Mouse (Mus musculus): ENCODE measurements around the gene P3h2.
A peak's percentile ranks its signal among the peaks of the same experiment; 100 is the strongest.

P3h2 gene

GRCm38 (mm10) chr16:26065060-26065459, 40.5 kb downstream of the P3h2 start:
- no peak for DNase-seq

- no peak for DNase-seq
Measured at GRCm38 (mm10) chr16:26060239-26061085, 45.1 kb downstream of the P3h2 start.

GRCm38 (mm10) chr16:26053631-26054030, 52.0 kb downstream of the P3h2 start:
- DNase-seq: no peak

GRCm38 (mm10) chr16:26049393-26050087, 56.0 kb downstream of the P3h2 start:
- DNase-seq: no peak

- DNase-seq: no peak
Measured at GRCm38 (mm10) chr16:26047870-26048269, 57.7 kb downstream of the P3h2 start.

- no peak for DNase-seq
Measured at GRCm38 (mm10) chr16:26047396-26047795, 58.2 kb downstream of the P3h2 start.

GRCm38 (mm10) chr16:26041929-26042303, 63.7 kb downstream of the P3h2 start:
- DNase-seq: no peak

- no peak for DNase-seq
Measured at GRCm38 (mm10) chr16:26041021-26041928, 64.3 kb downstream of the P3h2 start.

GRCm38 (mm10) chr16:26039320-26039719, 66.3 kb downstream of the P3h2 start:
- no peak for DNase-seq

- no peak for DNase-seq
Measured at GRCm38 (mm10) chr16:26035525-26035924, 70.1 kb downstream of the P3h2 start.

- DNase-seq: no peak
Measured at GRCm38 (mm10) chr16:26035079-26035478, 70.5 kb downstream of the P3h2 start.

- no peak for DNase-seq
Measured at GRCm38 (mm10) chr16:26029424-26030012, 76.1 kb downstream of the P3h2 start.

- no peak for DNase-seq
Measured at GRCm38 (mm10) chr16:26026416-26026815, 79.2 kb downstream of the P3h2 start.

- DNase-seq: no peak
Measured at GRCm38 (mm10) chr16:26024543-26024942, 81.0 kb downstream of the P3h2 start.

GRCm38 (mm10) chr16:26023352-26023751, 82.2 kb downstream of the P3h2 start:
- DNase-seq: peak; percentile 8

GRCm38 (mm10) chr16:26021759-26022158, 83.8 kb downstream of the P3h2 start:
- DNase-seq: no peak

GRCm38 (mm10) chr16:26005811-26006210, 99.8 kb downstream of the P3h2 start:
- DNase-seq: no peak

- DNase-seq: peak; percentile 10
Measured at GRCm38 (mm10) chr16:26003261-26003660, 102.3 kb downstream of the P3h2 start.

- no peak for DNase-seq
Measured at GRCm38 (mm10) chr16:26002848-26003247, 102.7 kb downstream of the P3h2 start.

- DNase-seq: no peak
Measured at GRCm38 (mm10) chr16:25994605-25995004, 111.0 kb downstream of the P3h2 start.

- no peak for DNase-seq
Measured at GRCm38 (mm10) chr16:25987221-25987620, 118.4 kb downstream of the P3h2 start.

- DNase-seq: peak; percentile 21
Measured at GRCm38 (mm10) chr16:25983635-25984034, 121.9 kb downstream of the P3h2 start.

- no peak for DNase-seq
Measured at GRCm38 (mm10) chr16:25979037-25979436, 126.5 kb downstream of the P3h2 start.
